Mouse (Mus musculus) brain, embryonic 14.5 days (tissue): ENCODE measurements around the gene Sp3.

Experiments
- CTCF ChIP-seq: fragments of 200-500 bp; IDR thresholded peaks from 2 replicates; pipeline ENCODE4 v1.5.1; 2012; ENCODE audit warnings: inconsistent platforms, mild to moderate bottlenecking, moderate library complexity, borderline replicate concordance; ENCODE audit not compliant: insufficient read depth, insufficient read length; ENCODE audit errors: extremely low read depth
- POLR2A ChIP-seq: fragments of 200-500 bp; IDR thresholded peaks from 2 replicates; pipeline ENCODE4 v1.6.1; 2012; ENCODE audit warnings: mild to moderate bottlenecking, inconsistent platforms, borderline replicate concordance; ENCODE audit not compliant: poor library complexity, insufficient read depth, insufficient read length, severe bottlenecking; ENCODE audit errors: extremely low read depth

- TF ChIP-seq POLR2A (no peak), CTCF (no peak)
Measured at GRCm38 (mm10) chr2:73028019-73028418, 47.8 kb upstream of the Sp3 start.
